Mouse (Mus musculus): ENCODE measurements around the gene B4galnt1.

DNA sequence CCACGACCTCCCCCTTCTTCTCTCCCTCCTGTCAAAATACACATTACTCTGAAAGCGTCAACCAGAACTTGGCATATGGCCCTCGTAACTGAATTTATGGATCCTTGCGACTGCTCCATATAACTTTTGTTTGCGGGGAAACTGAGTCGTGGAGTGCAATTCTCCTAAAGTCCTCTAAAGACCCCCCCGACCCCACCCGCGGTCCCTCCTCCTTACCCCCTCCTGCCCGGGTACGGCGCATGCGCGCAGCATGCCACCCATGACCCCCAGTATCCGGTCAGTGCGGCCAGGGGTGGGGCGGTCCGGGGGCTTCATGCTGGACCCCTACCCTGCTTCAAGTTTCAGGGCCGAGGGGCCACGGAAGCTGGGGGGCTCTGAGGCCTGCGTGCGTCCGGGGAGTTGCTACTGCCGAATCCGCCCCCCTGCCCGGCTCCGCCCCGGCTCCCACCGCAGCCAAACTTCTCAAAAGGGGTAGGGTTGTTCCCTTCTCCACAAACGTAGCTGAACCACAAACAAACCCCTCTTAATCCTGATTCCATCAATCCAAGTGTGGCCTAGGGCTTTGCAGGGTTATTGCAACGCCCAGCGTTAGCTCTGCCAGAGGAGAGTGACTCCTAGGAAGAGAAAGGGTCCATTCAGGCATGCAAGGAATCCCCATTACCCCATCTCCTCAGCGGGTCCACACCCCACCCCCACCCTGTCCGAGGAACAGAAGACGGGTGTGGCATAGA is 24.8 kb downstream of the B4galnt1 start, which contains the start of gene Arhgef25:
- TF ChIP-seq CTCF (conservative IDR thresholded peaks at IDR 0.05; ENCODE audit: low read length) (no peak), POU5F1 (IDR thresholded peaks at IDR 0.05; ENCODE audit: borderline replicate concordance, low read length) (no peak), NANOG (IDR thresholded peaks at IDR 0.05; ENCODE audit: borderline replicate concordance, low read length) (no peak)

All from E14TG2a.4 (cell line).